Mouse (Mus musculus) stomach, postnatal 0 days (tissue): ENCODE measurements around the gene Usp2.

Experiments
- CTCF ChIP-seq: IDR thresholded peaks from 2 replicates; pipeline ENCODE4 v1.5.1; 2016; ENCODE audit warnings: antibody characterized with exemption, low read depth, mild to moderate bottlenecking, moderate library complexity
- EP300 ChIP-seq: optimal IDR thresholded peaks from 2 replicates; pipeline ENCODE3; 2016; ENCODE audit warnings: antibody characterized with exemption

DNA sequence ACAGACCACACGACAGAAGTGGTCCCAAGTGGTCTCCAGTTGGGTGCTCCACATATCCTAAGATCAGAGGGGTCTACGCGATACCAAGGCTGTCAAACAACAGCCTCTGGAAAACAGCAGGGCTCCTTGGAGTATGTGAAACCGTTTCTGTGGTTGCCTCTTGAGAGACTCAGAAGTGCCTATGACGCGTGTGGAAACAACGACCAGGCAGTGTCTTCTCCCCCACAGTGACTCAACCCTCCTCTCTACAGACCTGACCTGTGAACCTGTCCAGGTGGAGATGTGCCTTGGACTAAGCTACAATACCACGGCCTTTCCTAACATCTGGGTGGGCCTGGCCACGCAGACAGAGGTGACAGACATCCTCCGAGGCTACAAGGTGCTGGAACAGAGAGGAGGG lies 39.0 kb downstream of the Usp2 start:
- TF ChIP-seq CTCF: no peak
- TF ChIP-seq EP300: no peak
